8 mouse cellular contexts compared by ENCODE assay signal in the genomic region with DNA sequence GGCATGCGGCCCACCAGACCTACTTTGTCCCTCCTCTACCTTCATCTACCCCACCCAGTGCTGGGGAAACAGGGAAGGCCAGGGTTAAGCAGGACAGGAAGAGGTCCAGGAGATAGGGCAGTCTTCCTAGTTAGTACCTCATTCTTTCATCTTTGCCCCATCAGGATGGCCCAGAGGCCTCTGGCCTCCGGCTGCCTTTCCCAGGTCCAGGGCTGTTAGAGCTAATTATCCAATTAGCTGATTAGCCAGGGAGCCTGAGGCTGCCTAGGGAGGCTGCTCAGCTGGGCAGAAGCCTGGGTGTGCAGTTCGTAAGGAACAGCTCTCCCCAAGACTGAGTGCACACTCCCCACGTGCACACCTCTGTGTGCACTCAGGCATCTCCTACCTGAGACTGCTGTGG. TPM values are rescaled to one million over a fixed set of nuclear protein-coding genes. Genes with fewer than 3 reads are reported as not detected.
DNase-seq lines count a peak whose midpoint lies in the region; ATAC-seq and TF ChIP-seq lines count a peak whose summit lies in the region.

No protein-coding gene starts in this region.

- no peak for TF ChIP-seq EP300 in heart, adult 2 months (IDR thresholded peaks at IDR 0.05; ENCODE audit: insufficient read depth, low read depth, low read length)

- no peaks in the 10 kb centered on the region for H3K79me2 ChIP-seq in heart, adult 2 months (replicated peaks; ENCODE audit: control insufficient read depth, insufficient read depth, low read length)

- H3K4me3 ChIP-seq in heart, adult 2 months: no peak overlapping the region
- H3K4me3 ChIP-seq in megakaryocyte, embryonic 14.5 days (replicated peaks): peak overlapping the region; percentile 1
- H3K4me3 ChIP-seq in liver, embryonic 12.5 days: no peak overlapping the region
- no peak overlapping the region for H3K4me3 ChIP-seq in stomach, embryonic 16.5 days (replicated peaks; ENCODE audit: low read length)

- peak overlapping the region; percentile 12; the same call in 1 of the 2 replicates for H3K9ac ChIP-seq in heart, adult 2 months (ENCODE audit: low read depth, low read length)
- H3K9ac ChIP-seq in liver, embryonic 12.5 days: no peak overlapping the region
- H3K9ac ChIP-seq in stomach, embryonic 16.5 days (ENCODE audit: low read length): peak overlapping the region; percentile 43

- WGBS in heart, adult 2 months: 73% methylated on average over 4 of the region's 4 CpGs
- 58% methylated on average over 4 of the region's 4 CpGs for WGBS in liver, embryonic 12.5 days (ENCODE audit: insufficient replicate concordance)
- WGBS in stomach, embryonic 16.5 days: 61% methylated on average over 4 of the region's 4 CpGs

- no peak for ATAC-seq in megakaryocyte, adult 5-6 weeks (ENCODE audit: poor library complexity, severe bottlenecking)
- ATAC-seq in liver, embryonic 12.5 days: no peak
- no peak for ATAC-seq in stomach, embryonic 16.5 days (ENCODE audit: insufficient read depth, low FRiP score)
- no peak for ATAC-seq in erythroblast, adult 5-6 weeks (replicated peaks; ENCODE audit: low FRiP score, poor library complexity, severe bottlenecking)

- peak overlapping the region; percentile 75 for H3K27ac ChIP-seq in heart, adult 2 months
- H3K27ac ChIP-seq in liver, embryonic 12.5 days: peak overlapping the region; percentile 8; the same call in 1 of the 2 replicates
- H3K27ac ChIP-seq in stomach, embryonic 16.5 days (ENCODE audit: low read length): peak overlapping the region; percentile 95

- no peaks in the 10 kb centered on the region for H3K27me3 ChIP-seq in heart, adult 2 months (ENCODE audit: control insufficient read depth, insufficient read depth, low read length)
- H3K27me3 ChIP-seq in megakaryocyte, embryonic 14.5 days (replicated peaks): peaks cover 9% of the 10 kb centered on the region
- H3K27me3 ChIP-seq in liver, embryonic 12.5 days (replicated peaks): peaks cover 66% of the 10 kb centered on the region
- peaks cover under 1% of the 10 kb centered on the region; the same call in 1 of the 2 replicates for H3K27me3 ChIP-seq in stomach, embryonic 16.5 days (ENCODE audit: control insufficient read depth, insufficient read depth, low read length)

- no peaks in the 10 kb centered on the region for H3K9me3 ChIP-seq in megakaryocyte, embryonic 14.5 days
- H3K9me3 ChIP-seq in liver, embryonic 12.5 days (replicated peaks): no peaks in the 10 kb centered on the region
- no peaks in the 10 kb centered on the region for H3K9me3 ChIP-seq in stomach, embryonic 16.5 days (replicated peaks; ENCODE audit: control insufficient read depth, low read length)

- TF ChIP-seq POLR2A in heart, adult 2 months (IDR thresholded peaks at IDR 0.05; ENCODE audit: insufficient read depth, low read depth, low read length): no peak

- no peak for TF ChIP-seq CTCF in heart, adult 2 months (IDR thresholded peaks at IDR 0.05)

- H3K4me2 ChIP-seq in liver, embryonic 12.5 days: no peak overlapping the region
- H3K4me2 ChIP-seq in stomach, embryonic 16.5 days (ENCODE audit: low read depth, low read length): no peak overlapping the region

- intact Hi-C loops in heart, adult 2 months (cut with DNase I): no loop called here

- H3K4me1 ChIP-seq in heart, adult 2 months (ENCODE audit: control insufficient read depth, insufficient read depth, low read length): peaks cover 11% of the 10 kb centered on the region
- peaks cover 50% of the 10 kb centered on the region for H3K4me1 ChIP-seq in megakaryocyte, embryonic 14.5 days
- H3K4me1 ChIP-seq in liver, embryonic 12.5 days: peaks cover 53% of the 10 kb centered on the region
- H3K4me1 ChIP-seq in stomach, embryonic 16.5 days (ENCODE audit: control insufficient read depth, insufficient read depth, low read length): peaks cover 47% of the 10 kb centered on the region

- DNase-seq in heart, adult 2 months: no peak
- DNase-seq in heart, adult 11 months: no peak
- no peak for DNase-seq in layer of hippocampus, postnatal 25 days (ENCODE audit: extremely low spot score in 1 of 2, low spot score in 1 of 2)

- 0 out of 2 replicates have a peak, but pooled peaks cover 2% of the 10 kb centered on the region for H3K36me3 ChIP-seq in heart, adult 2 months (ENCODE audit: control insufficient read depth, insufficient read depth, low read length)
- peaks cover 49% of the 10 kb centered on the region for H3K36me3 ChIP-seq in megakaryocyte, embryonic 14.5 days (replicated peaks; ENCODE audit: low read length)
- H3K36me3 ChIP-seq in liver, embryonic 12.5 days: no peaks in the 10 kb centered on the region
- H3K36me3 ChIP-seq in stomach, embryonic 16.5 days (ENCODE audit: control insufficient read depth, insufficient read depth, low read length): no peaks in the 10 kb centered on the region

RNA-seq across cellular contexts. Expression of a gene that starts 9.4 kb away (rescaled TPM):
- total RNA-seq in heart, adult 2 months (2021): under 1 TPM in 1 of 2 experiments, not detected in 1; 0.55 TPM
- polyA plus RNA-seq in heart, adult 2 months (2012; rRNA removed): 0.70 TPM in 1 of 2 replicates, not detected in the other
- polyA plus RNA-seq in megakaryocyte, embryonic 14.5 days (2012; ENCODE audit: insufficient read depth, low replicate concordance): 2.7 and 19.7 TPM in 2 replicates
- 40.4 and 45.2 TPM in 2 replicates for total RNA-seq in megakaryocyte, adult 5-6 weeks (2015)
- total RNA-seq in megakaryocyte, adult 5-6 weeks (2017): 20.6 and 25.5 TPM in 2 replicates
- 11.0 and 12.0 TPM in 2 replicates for polyA plus RNA-seq in liver, embryonic 12.5 days (2016; fragmentation: Nextera tagmentation; extraction: Ambion mirVana)
- 3.2 and 4.1 TPM in 2 replicates for polyA plus RNA-seq in stomach, embryonic 16.5 days (2015; fragmentation: Nextera tagmentation; extraction: Ambion mirVana)
- not detected for total RNA-seq in layer of hippocampus, postnatal 25 days (2021)
- 7.9 and 18.1 TPM in 2 replicates for total RNA-seq in erythroblast, adult 5-6 weeks (2015; ENCODE audit: low replicate concordance)
- total RNA-seq in erythroblast, adult 5-6 weeks (2017; ENCODE audit: low replicate concordance): 3.6 and 12.9 TPM in 2 replicates

RNA-seq across cellular contexts. Expression of a gene that starts 12.1 kb away (rescaled TPM):
- total RNA-seq in heart, adult 2 months (2021): 1 to 10 TPM; 3.0 to 3.7 TPM
- polyA plus RNA-seq in heart, adult 2 months (2012; rRNA removed): 4.0 and 7.7 TPM in 2 replicates
- 347 and 510 TPM in 2 replicates for polyA plus RNA-seq in megakaryocyte, embryonic 14.5 days (2012; ENCODE audit: insufficient read depth, low replicate concordance)
- total RNA-seq in megakaryocyte, adult 5-6 weeks (2015): 69.0 and 69.9 TPM in 2 replicates
- total RNA-seq in megakaryocyte, adult 5-6 weeks (2017): 60.3 and 62.0 TPM in 2 replicates
- 82.3 and 83.1 TPM in 2 replicates for polyA plus RNA-seq in liver, embryonic 12.5 days (2016; fragmentation: Nextera tagmentation; extraction: Ambion mirVana)
- 6.0 and 8.3 TPM in 2 replicates for polyA plus RNA-seq in stomach, embryonic 16.5 days (2015; fragmentation: Nextera tagmentation; extraction: Ambion mirVana)
- 1 to 10 TPM; 2.1 to 2.8 TPM for total RNA-seq in layer of hippocampus, postnatal 25 days (2021)
- total RNA-seq in erythroblast, adult 5-6 weeks (2015; ENCODE audit: low replicate concordance): 37.4 and 40.3 TPM in 2 replicates
- 43.1 and 44.2 TPM in 2 replicates for total RNA-seq in erythroblast, adult 5-6 weeks (2017; ENCODE audit: low replicate concordance)

RNA-seq across cellular contexts. Expression of a gene that starts 25.7 kb away (rescaled TPM):
- total RNA-seq in heart, adult 2 months (2021): 10 to 100 TPM; 30.5 to 31.0 TPM
- 45.3 and 50.5 TPM in 2 replicates for polyA plus RNA-seq in heart, adult 2 months (2012; rRNA removed)
- 144 and 266 TPM in 2 replicates for polyA plus RNA-seq in megakaryocyte, embryonic 14.5 days (2012; ENCODE audit: insufficient read depth, low replicate concordance)
- total RNA-seq in megakaryocyte, adult 5-6 weeks (2015): 42.8 and 43.0 TPM in 2 replicates
- 31.8 and 36.8 TPM in 2 replicates for total RNA-seq in megakaryocyte, adult 5-6 weeks (2017)
- 12.5 and 12.9 TPM in 2 replicates for polyA plus RNA-seq in liver, embryonic 12.5 days (2016; fragmentation: Nextera tagmentation; extraction: Ambion mirVana)
- 14.4 and 14.5 TPM in 2 replicates for polyA plus RNA-seq in stomach, embryonic 16.5 days (2015; fragmentation: Nextera tagmentation; extraction: Ambion mirVana)
- 10 to 100 TPM; 88.9 to 91.0 TPM for total RNA-seq in layer of hippocampus, postnatal 25 days (2021)
- 12.7 and 19.9 TPM in 2 replicates for total RNA-seq in erythroblast, adult 5-6 weeks (2015; ENCODE audit: low replicate concordance)
- total RNA-seq in erythroblast, adult 5-6 weeks (2017; ENCODE audit: low replicate concordance): 8.2 and 13.1 TPM in 2 replicates

RNA-seq across cellular contexts. Expression of a gene that starts 27.3 kb away (rescaled TPM):
- 10 to 100 TPM; 32.0 to 37.4 TPM for total RNA-seq in heart, adult 2 months (2021)
- 39.9 and 50.8 TPM in 2 replicates for polyA plus RNA-seq in heart, adult 2 months (2012; rRNA removed)
- 107 and 120 TPM in 2 replicates for polyA plus RNA-seq in megakaryocyte, embryonic 14.5 days (2012; ENCODE audit: insufficient read depth, low replicate concordance)
- 29.5 and 35.9 TPM in 2 replicates for total RNA-seq in megakaryocyte, adult 5-6 weeks (2015)
- total RNA-seq in megakaryocyte, adult 5-6 weeks (2017): 37.6 and 40.4 TPM in 2 replicates
- 57.3 and 62.0 TPM in 2 replicates for polyA plus RNA-seq in liver, embryonic 12.5 days (2016; fragmentation: Nextera tagmentation; extraction: Ambion mirVana)
- 53.7 and 54.1 TPM in 2 replicates for polyA plus RNA-seq in stomach, embryonic 16.5 days (2015; fragmentation: Nextera tagmentation; extraction: Ambion mirVana)
- total RNA-seq in layer of hippocampus, postnatal 25 days (2021): 100 to 1,000 TPM in 1 of 2 experiments, 10 to 100 TPM in 1; 83.4 to 101 TPM
- 9.8 and 16.9 TPM in 2 replicates for total RNA-seq in erythroblast, adult 5-6 weeks (2015; ENCODE audit: low replicate concordance)
- total RNA-seq in erythroblast, adult 5-6 weeks (2017; ENCODE audit: low replicate concordance): 18.3 and 21.5 TPM in 2 replicates

RNA-seq across cellular contexts. Expression of a gene that starts 50.7 kb away (rescaled TPM):
- 10 to 100 TPM; 11.8 to 13.0 TPM for total RNA-seq in heart, adult 2 months (2021)
- 6.8 and 8.1 TPM in 2 replicates for polyA plus RNA-seq in heart, adult 2 months (2012; rRNA removed)
- polyA plus RNA-seq in megakaryocyte, embryonic 14.5 days (2012; ENCODE audit: insufficient read depth, low replicate concordance): 106 and 333 TPM in 2 replicates
- total RNA-seq in megakaryocyte, adult 5-6 weeks (2015): 86.1 and 87.5 TPM in 2 replicates
- 62.7 and 65.3 TPM in 2 replicates for total RNA-seq in megakaryocyte, adult 5-6 weeks (2017)
- 36.4 and 37.4 TPM in 2 replicates for polyA plus RNA-seq in liver, embryonic 12.5 days (2016; fragmentation: Nextera tagmentation; extraction: Ambion mirVana)
- polyA plus RNA-seq in stomach, embryonic 16.5 days (2015; fragmentation: Nextera tagmentation; extraction: Ambion mirVana): 62.4 and 69.5 TPM in 2 replicates
- total RNA-seq in layer of hippocampus, postnatal 25 days (2021): 1 to 10 TPM; 8.8 to 9.6 TPM
- 17.8 and 22.9 TPM in 2 replicates for total RNA-seq in erythroblast, adult 5-6 weeks (2015; ENCODE audit: low replicate concordance)
- 9.2 and 14.8 TPM in 2 replicates for total RNA-seq in erythroblast, adult 5-6 weeks (2017; ENCODE audit: low replicate concordance)

Comparison
In these comparisons a context has a peak if more than half of its experiments do, and no peak if none do; other contexts are left out.
1. H3K27ac ChIP-seq: peak in every context shown above with its lines; median percentile 95 in stomach, embryonic 16.5 days; 75 in heart, adult 2 months; 8 in liver, embryonic 12.5 days.
2. RNA of a gene that starts 12.1 kb away (total RNA-seq): 60.3 to 69.9 TPM in megakaryocyte, adult 5-6 weeks and 37.4 to 44.2 TPM in erythroblast, adult 5-6 weeks; 3.0 to 3.7 TPM in heart, adult 2 months and 2.1 to 2.8 TPM in layer of hippocampus, postnatal 25 days; every median in the first group is over 4 times any median in the second.